Mouse (Mus musculus): ENCODE measurements around the gene Aqp2. TPM values are rescaled to one million over a fixed set of nuclear protein-coding genes. Genes with fewer than 3 reads are reported as not detected.

The Aqp2 gene
- total and polyA plus RNA-seq, 3 experiments, result not detected

DNA sequence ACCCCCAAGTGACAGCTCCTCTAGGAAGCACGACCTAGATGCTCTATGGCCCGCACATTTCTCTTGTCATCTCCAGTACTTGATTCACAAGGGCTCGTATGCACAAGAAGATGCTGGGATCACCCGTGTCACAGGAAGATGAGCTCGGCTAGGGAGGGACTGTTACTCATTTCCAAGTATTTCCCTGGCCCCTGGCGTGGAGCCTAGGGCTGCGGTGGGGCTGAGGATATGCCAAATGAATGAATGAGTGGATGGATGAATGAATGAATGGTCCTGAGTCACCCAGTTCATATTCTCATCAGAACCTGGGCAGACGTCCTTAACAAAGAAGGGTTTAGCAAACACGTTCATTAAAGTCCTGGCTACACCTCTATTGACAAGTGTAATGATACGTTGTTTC is 18.6 kb upstream of the Aqp2 start:
- H3K4me1 ChIP-seq (ENCODE audit: control insufficient read depth in 1 of 2, insufficient read depth in 2 of 2), result peaks cover 6 to 7% of the 10 kb centered on the region in 2 experiments
- no peaks in the 10 kb centered on the region for H3K79me2 ChIP-seq (replicated peaks; ENCODE audit: control insufficient read depth, extremely low read depth, insufficient read depth, poor library complexity, severe bottlenecking)
- H3K4me2 ChIP-seq (ENCODE audit: insufficient read depth, low read depth, poor library complexity, severe bottlenecking), result no peak overlapping the region
- no peak for DNase-seq (ENCODE audit: extremely low read depth)
- H3K4me3 ChIP-seq (replicated peaks in 1 of 3; ENCODE audit: low read depth in 2 of 3, low read length in 2 of 3, poor library complexity in 1 of 3), result no peak overlapping the region
- H3K27ac ChIP-seq (ENCODE audit: insufficient read depth, low read depth), result no peak overlapping the region
- TF ChIP-seq HCFC1 (IDR thresholded peaks at IDR 0.05; ENCODE audit: low read depth, low read length) (no peak), MXI1 (IDR thresholded peaks at IDR 0.05; ENCODE audit: low read depth, low read length) (no peak), MAFK (IDR thresholded peaks at IDR 0.05; ENCODE audit: insufficient replicate concordance, low read length) (no peak), E2F4 (IDR thresholded peaks at IDR 0.05; ENCODE audit: insufficient replicate concordance, low read depth, low read length) (no peak), MAZ (IDR thresholded peaks at IDR 0.05; ENCODE audit: low read depth, low read length) (no peak), RCOR1 (conservative IDR thresholded peaks at IDR 0.05; ENCODE audit: low read depth, low read length) (no peak), GABPA (IDR thresholded peaks at IDR 0.05; ENCODE audit: insufficient replicate concordance, low read depth, low read length) (no peak), SIN3A (IDR thresholded peaks at IDR 0.05; ENCODE audit: low read length) (no peak), ETS1 (conservative IDR thresholded peaks at IDR 0.05; ENCODE audit: low read depth, low read length) (no peak), CHD2 (IDR thresholded peaks at IDR 0.05; ENCODE audit: low read length) (no peak), ZC3H11A (IDR thresholded peaks at IDR 0.05; ENCODE audit: low read depth, low read length) (no peak), JUN (IDR thresholded peaks at IDR 0.05; ENCODE audit: insufficient read depth, low read depth, low read length) (no peak), NELFE (IDR thresholded peaks at IDR 0.05; ENCODE audit: low read depth, low read length) (no peak), PAX5 (IDR thresholded peaks at IDR 0.05; ENCODE audit: low read length) (no peak), MEF2A (IDR thresholded peaks at IDR 0.05; ENCODE audit: borderline replicate concordance, low read depth, low read length) (no peak), KAT2A (IDR thresholded peaks at IDR 0.05; ENCODE audit: insufficient replicate concordance, low read length) (no peak), CHD1 (IDR thresholded peaks at IDR 0.05; ENCODE audit: low read depth, low read length) (no peak)
- no peak overlapping the region for H3K9ac ChIP-seq (ENCODE audit: insufficient read depth, low read depth)
- no peaks in the 10 kb centered on the region for H3K9me3 ChIP-seq (replicated peaks; ENCODE audit: low read length)
- dilution Hi-C loops (cut with MboI; ENCODE audit: extremely low pct_ligation_motif_present, extremely low pct_unique_long_range_greater_than_20kb, low sequenced_read_pairs), result no loop called here
- H3K36me3 ChIP-seq (replicated peaks in 1 of 2; ENCODE audit: control insufficient read depth in 1 of 2, insufficient read depth in 1 of 2, low read length in 1 of 2), result no peaks in the 10 kb centered on the region
- in situ Hi-C loops (cut with MboI; ENCODE audit: low pct_ligation_motif_present, low pct_unique_long_range_greater_than_20kb, low sequenced_read_pairs), result loop anchor here (5.0 kb wide), 1 partner anchor 38 kb away; no protein-coding TSS in a partner anchor
- peaks cover 76% of the 10 kb centered on the region for H3K27me3 ChIP-seq (replicated peaks)

GRCm38 (mm10) chr15:99567371-99567770 is 11.5 kb upstream of the Aqp2 start:
- Histone ChIP-seq H3K27ac (ENCODE audit: insufficient read depth, low read depth) (no peak overlapping the region), H3K4me2 (ENCODE audit: insufficient read depth, low read depth, poor library complexity, severe bottlenecking) (no peak overlapping the region), H3K36me3 (replicated peaks in 1 of 2; ENCODE audit: control insufficient read depth in 1 of 2, insufficient read depth in 1 of 2, low read length in 1 of 2) (no peaks in the 10 kb centered on the region), H3K79me2 (replicated peaks; ENCODE audit: control insufficient read depth, extremely low read depth, insufficient read depth, poor library complexity, severe bottlenecking) (no peaks in the 10 kb centered on the region), H3K4me1 (ENCODE audit: control insufficient read depth in 1 of 2, insufficient read depth in 2 of 2) (peaks cover 6 to 7% of the 10 kb centered on the region in 2 experiments), H3K4me3 (replicated peaks in 1 of 3; ENCODE audit: low read depth in 2 of 3, low read length in 2 of 3, poor library complexity in 1 of 3) (no peak overlapping the region), H3K9ac (ENCODE audit: insufficient read depth, low read depth) (no peak overlapping the region), H3K27me3 (replicated peaks) (peaks cover 87% of the 10 kb centered on the region), H3K9me3 (replicated peaks; ENCODE audit: low read length) (peaks cover 3% of the 10 kb centered on the region)
- dilution Hi-C loops (cut with MboI; ENCODE audit: extremely low pct_ligation_motif_present, extremely low pct_unique_long_range_greater_than_20kb, low sequenced_read_pairs), result no loop called here
- no peak for DNase-seq (ENCODE audit: extremely low read depth)
- in situ Hi-C loops (cut with MboI; ENCODE audit: low pct_ligation_motif_present, low pct_unique_long_range_greater_than_20kb, low sequenced_read_pairs), result no loop called here
- TF ChIP-seq SMC3 (IDR thresholded peaks at IDR 0.05; ENCODE audit: low read depth, low read length), result no peak
- TF ChIP-seq RAD21 (IDR thresholded peaks at IDR 0.05; ENCODE audit: low read depth, low read length), result no peak
- TF ChIP-seq CTCF (conservative IDR thresholded peaks at IDR 0.05 in 1 of 2, IDR thresholded peaks at IDR 0.05 in 1 of 2; ENCODE audit: low read depth in 2 of 2, low read length in 2 of 2), result no peak
- TF ChIP-seq POLR2AphosphoS2 (IDR thresholded peaks at IDR 0.05; ENCODE audit: low read depth, low read length), result no peak
- TF ChIP-seq TBP (conservative IDR thresholded peaks at IDR 0.05; ENCODE audit: low read depth, low read length), result no peak
- TF ChIP-seq SIN3A (IDR thresholded peaks at IDR 0.05; ENCODE audit: low read length), result no peak
- no peak for TF ChIP-seq USF2 (conservative IDR thresholded peaks at IDR 0.05; ENCODE audit: low read depth, low read length)
- TF ChIP-seq GABPA (IDR thresholded peaks at IDR 0.05; ENCODE audit: insufficient replicate concordance, low read depth, low read length), result no peak
- no peak for TF ChIP-seq PAX5 (IDR thresholded peaks at IDR 0.05; ENCODE audit: low read length)
- no peak for TF ChIP-seq ELF1 (IDR thresholded peaks at IDR 0.05; ENCODE audit: low read depth, low read length)
- no peak for TF ChIP-seq TCF12 (IDR thresholded peaks at IDR 0.05; ENCODE audit: low read depth, low read length)
- TF ChIP-seq JUN (IDR thresholded peaks at IDR 0.05; ENCODE audit: insufficient read depth, low read depth, low read length), result no peak
- TF ChIP-seq MXI1 (IDR thresholded peaks at IDR 0.05; ENCODE audit: low read depth, low read length), result no peak
